Mouse (Mus musculus) spleen, adult 2 months (tissue): ENCODE data around the gene Psmc5. TPM values are rescaled to one million over a fixed set of nuclear protein-coding genes. Genes with fewer than 3 reads are reported as not detected.

Experiments used
- DNase-seq, 2 experiments: peaks; one replicate each; pipeline versions ENCODE4 v3.0.0 to v3.0.0-alpha.2; 2012 to 2021; ENCODE audit warnings: low spot score in 2 of 2, low read depth in 1 of 2
- H3K27ac ChIP-seq: fragments of 200-500 bp; 2 replicates; pipeline ENCODE4 v1.5.1; 2012; ENCODE audit warnings: low read length, inconsistent platforms; ENCODE audit not compliant: insufficient read depth
- H3K27me3 ChIP-seq: fragments of 200-500 bp; 2 replicates; pipeline ENCODE4 v1.6.1; 2012; ENCODE audit warnings: mild to moderate bottlenecking, moderate library complexity, low read length, inconsistent platforms; ENCODE audit not compliant: control insufficient read depth, insufficient read depth
- H3K36me3 ChIP-seq: fragments of 200-500 bp; 2 replicates; pipeline ENCODE4 v1.6.1; 2012; ENCODE audit warnings: mild to moderate bottlenecking, low read length, inconsistent platforms; ENCODE audit not compliant: control insufficient read depth, insufficient read depth
- H3K4me1 ChIP-seq: fragments of 200-500 bp; 2 replicates; pipeline ENCODE4 v1.6.1; 2011; ENCODE audit warnings: inconsistent platforms; ENCODE audit not compliant: control insufficient read depth, insufficient read depth, insufficient read length
- H3K4me3 ChIP-seq: fragments of 200-500 bp; 2 replicates; pipeline ENCODE4 v1.5.1; 2011; ENCODE audit warnings: mild to moderate bottlenecking, inconsistent platforms; ENCODE audit not compliant: insufficient read depth, insufficient read length; ENCODE audit errors: extremely low read depth
- CTCF ChIP-seq: fragments of 200-500 bp; IDR thresholded peaks from 2 replicates; pipeline ENCODE4 v1.5.1; 2011; ENCODE audit warnings: mild to moderate bottlenecking, inconsistent platforms; ENCODE audit not compliant: insufficient read depth, insufficient read length, insufficient replicate concordance; ENCODE audit errors: extremely low read depth
- POLR2A ChIP-seq: fragments of 200-500 bp; IDR thresholded peaks from 2 replicates; pipeline ENCODE4 v1.6.1; 2011; ENCODE audit warnings: low read depth, low read length, inconsistent platforms
- WGBS: fragments of 180-500 bp; shearing (Covaris S2); methylation state at CpG from one replicate; pipeline ENCODE4 v1.1.7; 2018; 5-methylcytosine and 5-hydroxymethylcytosine counted together
- polyA plus RNA-seq: library from polyadenylated mRNA; depleted of rRNA; stranded (reverse); fragments of >200 nt; gene quantifications from 2 replicates; pipeline ENCODE4 v1.2.3, GENCODE M21; 2012

The Psmc5 gene
- polyA plus RNA-seq, 1 experiment: 18.9 TPM

DNA sequence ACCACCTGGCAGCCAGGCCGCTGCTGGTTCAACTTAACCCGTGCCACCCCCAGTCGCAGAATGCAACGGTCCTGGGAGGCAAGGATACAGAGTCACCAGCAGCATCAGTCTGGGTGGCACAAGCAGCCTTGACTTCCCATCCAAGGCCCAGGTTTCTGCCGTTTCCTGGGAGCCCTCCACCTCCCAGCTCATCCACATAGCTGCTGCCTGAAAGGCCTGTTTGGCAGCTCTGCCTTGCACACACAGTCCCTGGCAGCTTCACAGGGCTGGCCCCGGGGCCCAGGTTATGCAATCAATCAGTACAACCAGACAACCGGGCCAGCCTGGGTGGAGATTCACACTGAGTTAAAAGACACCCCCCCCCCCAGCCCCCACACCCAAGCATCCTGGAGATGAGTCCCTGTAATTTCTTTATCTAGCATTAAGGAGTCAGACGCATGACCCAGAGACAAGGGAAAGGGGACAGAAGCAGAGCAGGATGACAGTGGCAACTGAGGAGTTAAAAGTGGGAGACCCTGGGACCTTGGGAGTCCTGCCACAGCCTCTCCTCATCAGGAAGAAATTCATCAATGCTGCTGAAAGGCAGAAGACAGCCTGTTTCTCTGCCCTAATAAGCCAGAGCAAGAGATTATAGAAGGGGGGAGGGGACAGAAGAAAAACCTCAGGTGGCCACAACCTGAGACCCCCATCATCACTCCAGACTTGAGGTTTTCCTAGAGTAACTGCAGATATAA, 12.5 kb downstream of the Psmc5 start:
- H3K27ac ChIP-seq: 0 out of 2 replicates have a peak overlapping the region, but pooled peaks have one; percentile 37
- TF ChIP-seq POLR2A (no peak), CTCF (no peak)
- no peaks in the 10 kb centered on the region for H3K27me3 ChIP-seq
- H3K4me3 ChIP-seq: no peak overlapping the region
- WGBS: 62% methylated on average over 8 of the region's 8 CpGs
- DNase-seq: no peak
- H3K36me3 ChIP-seq: peaks cover 37% of the 10 kb centered on the region
- H3K4me1 ChIP-seq: peaks cover 19% of the 10 kb centered on the region; the same call in 1 of the 2 replicates

DNA sequence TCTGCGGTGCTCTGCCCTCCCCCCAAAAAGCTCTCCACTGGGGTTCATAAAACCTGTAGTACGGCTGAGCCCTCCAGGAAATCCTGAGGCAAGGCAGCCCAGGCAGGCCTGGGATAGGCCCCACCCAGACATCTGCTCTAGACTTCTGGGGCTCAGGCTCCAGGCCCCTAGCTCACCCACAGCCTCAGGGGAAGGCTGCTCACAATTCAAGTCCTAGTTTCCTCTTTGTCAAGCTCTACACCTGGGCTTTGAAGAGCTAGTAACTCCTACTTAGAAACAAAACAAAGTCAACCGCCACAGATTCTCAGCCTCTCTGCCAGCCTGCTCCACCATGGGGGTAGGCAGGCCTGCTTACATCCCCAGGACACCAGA, 13.1 kb downstream of the Psmc5 start:
- Histone ChIP-seq H3K27ac (0 out of 2 replicates have a peak overlapping the region, but pooled peaks have one; percentile 37), H3K4me3 (no peak overlapping the region), H3K36me3 (peaks cover 32% of the 10 kb centered on the region), H3K4me1 (peaks cover 19% of the 10 kb centered on the region; the same call in 1 of the 2 replicates), H3K27me3 (no peaks in the 10 kb centered on the region)
- WGBS: 22% methylated on average over 3 of the region's 3 CpGs
- TF ChIP-seq POLR2A: no peak
- DNase-seq: no peak

DNA sequence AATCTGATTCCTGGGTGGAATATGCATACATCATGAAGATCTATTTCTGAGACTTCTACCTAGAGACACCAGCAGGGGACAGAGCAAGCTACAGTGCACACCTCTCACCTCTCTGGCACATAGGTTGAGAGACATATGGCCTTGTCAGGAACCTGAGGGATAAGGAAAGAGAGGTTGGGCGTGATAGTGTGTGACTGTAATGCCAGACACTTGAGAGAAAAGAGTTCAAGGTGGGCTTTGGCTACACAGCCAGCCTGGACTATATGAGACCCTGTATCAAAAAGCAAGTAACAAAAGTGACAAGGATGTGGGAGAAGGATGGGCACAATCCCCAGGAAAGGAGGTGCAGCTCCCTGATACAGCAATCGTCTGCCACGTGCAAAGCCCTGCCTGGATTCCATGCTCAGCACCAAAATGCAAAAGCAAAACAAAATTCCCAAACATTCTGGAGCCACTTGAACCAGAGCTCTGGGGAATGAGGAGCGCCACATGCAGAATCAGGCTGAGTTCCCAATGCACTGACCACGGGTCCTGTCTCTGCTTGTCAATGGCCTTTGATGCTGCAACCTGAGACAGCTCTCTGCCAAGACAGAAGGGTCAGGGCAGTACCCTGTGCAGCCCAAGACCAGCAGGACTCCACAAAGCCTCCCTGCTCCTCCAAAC, 15.3 kb downstream of the Psmc5 start:
- H3K27ac ChIP-seq: no peak overlapping the region
- peak overlapping the region; percentile 66; the same call in 1 of the 2 replicates for H3K4me3 ChIP-seq
- 34% methylated on average over 5 of the region's 5 CpGs for WGBS
- H3K4me1 ChIP-seq: peaks cover 20% of the 10 kb centered on the region; the same call in 1 of the 2 replicates
- peaks cover 11% of the 10 kb centered on the region for H3K36me3 ChIP-seq
- H3K27me3 ChIP-seq: no peaks in the 10 kb centered on the region
- TF ChIP-seq POLR2A: no peak
- no peak for TF ChIP-seq CTCF
- DNase-seq: no peak

- DNase-seq: peak in 1 of 2 experiments; percentile 53
- Histone ChIP-seq H3K36me3 (peaks cover 5% of the 10 kb centered on the region; the same call in 1 of the 2 replicates), H3K4me3 (peak overlapping the region; percentile 66), H3K27ac (peak overlapping the region; percentile 80), H3K27me3 (no peaks in the 10 kb centered on the region), H3K4me1 (peaks cover 24% of the 10 kb centered on the region; the same call in 1 of the 2 replicates)
- 2% methylated on average over 41 of the region's 41 CpGs for WGBS
- TF ChIP-seq CTCF (no peak), POLR2A (no peak)
Measured at GRCm38 (mm10) chr11:106271794-106272643, 16.1 kb downstream of the Psmc5 start.

- H3K27ac ChIP-seq: peak within 1 kb of the TSS; percentile 80
Measured at GRCm38 (mm10) chr11:106272644-106273310, 16.8 kb downstream of the Psmc5 start, which contains the start of gene Smarcd2. TSS of gene Smarcd2 (minus strand) at chr11:106272972.

DNA sequence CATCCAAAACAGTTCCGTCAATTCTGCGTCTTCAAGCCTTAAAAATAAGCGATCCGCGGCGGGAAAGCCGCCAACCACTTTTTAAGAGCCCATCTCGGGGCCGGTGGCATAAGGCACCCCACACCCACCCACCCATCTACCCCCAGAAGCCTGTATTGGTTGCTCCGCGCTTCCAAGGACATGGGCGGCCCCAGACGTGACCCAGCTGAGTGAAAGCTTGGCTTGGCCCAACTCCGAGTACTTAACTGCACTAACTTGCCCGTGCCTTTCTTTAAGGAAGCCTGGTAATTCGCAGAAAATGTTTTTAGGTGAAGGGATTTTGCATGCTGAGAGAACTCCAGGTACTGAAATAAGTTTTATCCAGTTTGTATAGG, 17.3 kb downstream of the Psmc5 start:
- peaks cover 24% of the 10 kb centered on the region; the same call in 1 of the 2 replicates for H3K4me1 ChIP-seq
- peak overlapping the region; percentile 60 for H3K4me3 ChIP-seq
- TF ChIP-seq CTCF (no peak), POLR2A (no peak)
- peak overlapping the region; percentile 68 for H3K27ac ChIP-seq
- WGBS: 18% methylated on average over 16 of the region's 16 CpGs
- no peak for DNase-seq
- H3K27me3 ChIP-seq: no peaks in the 10 kb centered on the region
- H3K36me3 ChIP-seq: no peaks in the 10 kb centered on the region

More at GRCm38 (mm10) chr11:106272644-106273310, 16.8 kb downstream of the Psmc5 start, which contains the start of gene Smarcd2:
- DNase-seq: peak; percentile 91 to 100
- TF ChIP-seq POLR2A (peak; percentile 88), CTCF (no peak)
- H3K36me3 ChIP-seq: peaks cover under 1% of the 10 kb centered on the region; the same call in 1 of the 2 replicates
- H3K4me3 ChIP-seq: peak within 1 kb of the TSS; percentile 66
- H3K27me3 ChIP-seq: no peaks in the 10 kb centered on the region
- H3K4me1 ChIP-seq: peaks cover 24% of the 10 kb centered on the region; the same call in 1 of the 2 replicates
- WGBS: under 1% methylated on average over 72 of the region's 72 CpGs
